Mouse (Mus musculus): ENCODE results near the gene Txndc2.

Gene Txndc2

DNA sequence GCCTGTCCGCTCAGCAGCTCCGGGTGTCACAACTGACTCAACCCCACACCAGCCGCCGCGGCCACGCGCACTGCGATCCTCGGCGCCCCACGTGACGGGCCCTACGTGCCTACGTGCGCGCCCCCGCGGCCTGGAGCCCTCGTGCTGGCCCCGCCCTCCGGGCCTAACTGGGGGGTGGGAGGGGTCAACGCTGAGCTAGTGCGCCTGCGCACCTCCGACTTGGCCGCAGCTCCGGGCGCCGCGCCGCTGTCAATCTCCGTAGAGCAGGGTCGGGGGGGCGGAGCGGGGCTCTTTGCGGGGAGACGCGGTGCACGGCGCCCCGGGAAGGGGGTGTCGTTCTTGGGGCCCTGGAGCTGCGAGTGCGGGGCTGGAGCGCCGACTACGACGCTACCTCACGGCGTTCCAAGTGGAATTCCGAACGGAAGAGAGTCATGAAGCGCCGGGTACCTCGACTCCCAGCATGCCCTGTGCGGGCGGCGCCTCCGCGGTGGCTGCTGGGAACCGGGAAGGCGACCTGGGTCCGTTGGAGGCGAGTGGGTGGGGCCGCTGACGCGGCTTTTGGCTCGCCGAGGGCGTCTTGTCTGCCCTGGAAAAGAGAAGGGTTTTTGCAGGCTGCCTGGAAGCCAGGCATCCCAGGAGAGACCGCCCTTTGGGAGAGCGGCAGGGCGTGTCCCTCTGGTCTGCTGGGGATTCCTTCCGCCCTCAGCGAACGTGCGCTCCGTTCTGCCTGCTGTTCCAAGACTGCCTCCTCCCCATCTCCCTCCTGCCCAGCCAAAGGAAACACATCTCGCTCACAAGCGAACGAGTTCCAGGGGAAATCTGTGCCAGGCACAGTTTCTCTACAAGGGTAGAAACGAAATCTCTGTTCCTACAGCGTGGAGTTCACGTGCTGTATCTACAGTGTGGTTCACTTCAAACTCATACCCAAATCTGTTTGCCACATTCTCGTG lies 28.2 kb downstream of the Txndc2 start, which contains the start of gene Vapa:
TSS of gene Vapa (minus strand) at position 93 of the 950 bp plus-strand sequence.
- in situ Hi-C loops (cut with MboI; ENCODE audit: low sequenced_read_pairs) = no loop called here

DNA sequence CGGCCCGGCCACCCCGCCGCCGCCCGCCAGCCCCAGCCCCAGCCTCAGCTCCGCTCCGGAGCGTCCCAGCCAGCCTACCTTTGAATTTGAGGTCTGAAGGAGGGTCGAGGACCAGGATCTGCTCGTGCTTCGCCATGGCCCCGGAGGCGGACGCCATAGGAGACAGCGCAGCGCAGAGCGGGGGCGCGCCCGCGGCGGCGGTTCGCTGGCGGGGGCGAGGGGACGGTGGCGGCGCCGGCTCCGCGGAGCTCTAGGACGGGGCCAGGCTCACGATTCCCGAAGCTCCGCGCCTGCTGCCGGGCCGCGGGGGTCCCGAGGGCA lies 28.9 kb downstream of the Txndc2 start:
- in situ Hi-C loops (cut with MboI; ENCODE audit: low sequenced_read_pairs) = no loop called here

DNA sequence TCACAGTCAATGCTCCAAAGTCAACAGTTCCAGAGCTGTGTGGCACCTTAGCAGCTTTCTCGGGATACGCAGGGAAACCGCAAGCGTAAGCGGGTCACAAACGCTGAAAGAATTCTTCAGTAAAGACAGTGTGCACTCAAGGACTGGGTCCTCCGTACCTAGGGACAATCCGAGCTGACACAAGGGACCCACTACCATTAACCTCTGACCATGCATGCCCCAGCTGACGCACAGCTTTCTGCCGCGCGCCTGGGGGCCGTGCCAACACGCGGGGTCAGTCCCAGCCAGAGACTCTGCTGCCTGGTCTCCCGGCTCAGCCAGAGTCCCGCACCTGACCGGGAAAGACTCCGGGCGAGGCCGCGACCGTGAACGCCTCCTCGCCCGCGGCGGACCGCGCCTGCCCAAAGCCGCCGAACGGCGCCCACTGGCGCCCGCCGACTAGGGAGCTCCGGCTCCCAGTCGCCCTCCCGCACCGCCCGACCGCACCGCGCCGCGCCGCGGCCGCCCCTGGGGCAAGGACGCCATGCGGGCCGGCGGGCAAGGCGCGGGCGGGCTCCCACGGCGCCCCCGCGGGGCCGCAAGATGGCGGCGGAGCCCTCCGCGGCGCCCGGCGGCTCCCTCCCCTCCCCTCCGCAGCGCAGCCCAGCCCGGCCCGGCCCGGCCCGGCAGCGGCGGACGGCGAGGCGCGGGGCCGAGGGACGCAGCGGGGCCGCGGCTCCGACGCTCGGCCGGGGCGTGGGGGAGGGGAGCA lies 29.4 kb downstream of the Txndc2 start:
- in situ Hi-C loops (cut with MboI; ENCODE audit: low sequenced_read_pairs) = no loop called here

DNA sequence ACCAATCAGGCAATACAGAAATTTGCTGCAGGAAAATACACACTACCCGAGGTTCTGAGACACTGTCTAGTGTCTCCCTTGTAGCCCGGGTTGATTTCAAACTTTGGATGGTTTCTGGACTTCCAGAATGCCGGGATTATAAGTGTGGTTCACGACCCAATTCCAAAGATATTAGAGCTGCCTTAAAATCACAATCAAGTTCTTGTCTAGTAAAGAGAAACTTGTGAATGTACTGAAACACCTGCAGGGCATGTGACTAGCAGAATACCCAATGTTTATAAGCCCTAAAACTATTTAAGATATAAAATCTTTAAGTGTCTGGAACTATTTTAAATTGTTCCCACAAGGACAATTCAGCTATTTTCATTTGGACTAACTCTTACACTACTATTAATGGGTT lies 30.2 kb downstream of the Txndc2 start:
- in situ Hi-C loops (cut with MboI; ENCODE audit: low sequenced_read_pairs) = no loop called here

DNA sequence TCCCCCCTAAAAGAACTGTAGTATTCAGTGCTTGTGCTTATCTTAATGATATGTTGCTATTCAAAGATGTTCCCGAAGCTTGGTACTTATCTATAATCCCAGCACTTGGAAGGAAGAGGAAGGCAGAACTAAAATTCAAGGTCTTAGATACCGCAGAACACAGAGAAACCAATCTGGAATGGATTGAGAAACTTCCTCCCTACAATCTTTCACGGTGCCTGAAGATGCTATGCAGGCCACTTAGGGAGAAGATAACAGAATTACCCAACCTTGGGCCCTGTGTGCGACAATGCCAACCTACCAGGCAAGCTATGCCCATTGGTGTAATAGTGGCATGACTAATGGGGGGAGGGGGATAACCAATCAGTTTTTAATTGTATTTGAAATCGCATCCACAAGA lies 33.2 kb downstream of the Txndc2 start:
- in situ Hi-C loops (cut with MboI; ENCODE audit: low sequenced_read_pairs) = no loop called here

DNA sequence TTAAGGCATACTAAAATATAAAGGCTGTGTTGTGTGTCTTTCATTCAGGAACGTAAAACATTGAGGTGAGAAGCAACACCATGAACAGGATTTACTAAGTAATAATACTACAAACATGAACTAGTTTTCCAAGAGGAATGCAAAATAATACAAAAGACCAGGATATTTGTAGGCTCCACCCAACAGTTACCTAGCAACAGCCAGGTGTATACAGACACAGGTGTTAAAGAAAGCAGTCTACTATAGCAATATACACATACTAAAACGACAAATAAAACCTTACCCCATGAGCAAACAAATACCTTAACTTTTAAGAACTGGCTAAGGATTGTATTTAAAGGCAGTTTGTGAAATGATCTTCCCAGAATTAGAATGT lies 33.7 kb downstream of the Txndc2 start:
- in situ Hi-C loops (cut with MboI; ENCODE audit: low sequenced_read_pairs) = no loop called here

DNA sequence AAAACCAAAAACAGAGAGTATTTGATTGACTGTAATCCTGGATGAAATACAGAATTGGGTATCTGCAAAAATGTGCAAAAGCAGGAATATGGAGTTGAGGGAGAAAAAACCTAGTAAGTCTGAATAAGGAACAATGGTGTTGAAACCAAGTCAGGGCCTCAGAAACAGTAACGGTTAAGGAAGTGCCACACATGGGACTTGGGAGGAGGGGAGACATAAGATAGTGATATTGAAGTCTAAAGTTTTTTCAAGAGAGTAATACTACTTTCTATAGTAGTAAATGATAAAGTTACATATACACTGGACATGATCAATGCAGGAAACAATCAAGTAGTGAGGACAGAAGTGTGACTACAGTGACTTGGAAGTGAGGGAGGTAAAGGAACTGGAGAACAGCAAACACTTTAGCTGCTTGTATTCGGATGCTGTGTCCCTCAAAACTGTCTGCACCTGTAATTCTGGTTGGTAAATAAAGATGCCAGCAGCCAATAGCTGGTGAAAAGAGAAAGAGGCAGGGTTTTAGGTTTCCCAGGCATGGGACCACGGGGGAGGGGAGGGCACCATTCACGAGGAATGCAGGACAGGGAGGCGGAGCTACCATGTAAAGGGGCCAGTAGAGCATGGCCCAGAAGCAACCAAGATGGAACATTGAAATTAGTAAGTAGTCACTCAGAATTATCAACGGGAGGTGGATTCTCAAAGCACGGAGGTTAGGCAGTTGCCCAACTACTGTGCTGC lies 34.2 kb downstream of the Txndc2 start:
- in situ Hi-C loops (cut with MboI; ENCODE audit: low sequenced_read_pairs) = no loop called here

DNA sequence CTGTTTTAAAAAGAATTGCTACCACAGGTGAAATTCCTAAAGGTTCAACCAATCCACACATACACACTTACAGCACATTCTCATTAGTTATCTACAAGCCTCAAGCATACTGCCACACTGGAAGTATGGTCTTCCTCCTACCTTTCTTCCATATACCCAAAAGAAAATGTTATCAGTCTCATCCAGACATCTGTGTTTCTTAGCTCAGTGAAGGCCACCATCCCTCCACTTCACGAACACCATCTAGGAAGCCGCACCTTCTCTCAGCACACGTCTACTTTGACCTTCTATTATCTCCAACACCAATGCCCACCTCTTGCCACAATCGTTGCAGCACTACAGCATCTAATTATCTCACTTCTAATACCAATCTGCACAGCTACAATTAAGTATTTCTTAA lies 36.0 kb downstream of the Txndc2 start:
- in situ Hi-C loops (cut with MboI; ENCODE audit: low sequenced_read_pairs) = no loop called here

DNA sequence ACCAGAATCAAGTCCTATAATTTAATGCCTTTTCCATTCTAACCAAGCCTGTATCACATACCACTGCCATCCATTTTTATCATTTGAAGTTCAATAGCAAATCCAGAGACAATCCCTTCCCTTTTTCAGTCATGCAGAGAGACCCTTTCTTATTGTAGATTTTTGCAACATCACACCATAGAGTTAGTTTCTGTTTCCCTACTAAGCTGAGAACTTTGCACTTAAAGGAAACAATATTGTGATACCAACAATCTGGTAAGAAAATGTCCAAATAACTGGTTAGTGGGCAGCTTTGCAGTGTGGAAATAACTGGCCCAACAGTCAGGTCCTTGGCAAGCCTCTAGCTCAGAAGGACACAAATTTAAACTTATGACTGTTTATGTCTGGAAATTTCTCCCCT lies 37.1 kb downstream of the Txndc2 start:
- in situ Hi-C loops (cut with MboI; ENCODE audit: low sequenced_read_pairs) = no loop called here

DNA sequence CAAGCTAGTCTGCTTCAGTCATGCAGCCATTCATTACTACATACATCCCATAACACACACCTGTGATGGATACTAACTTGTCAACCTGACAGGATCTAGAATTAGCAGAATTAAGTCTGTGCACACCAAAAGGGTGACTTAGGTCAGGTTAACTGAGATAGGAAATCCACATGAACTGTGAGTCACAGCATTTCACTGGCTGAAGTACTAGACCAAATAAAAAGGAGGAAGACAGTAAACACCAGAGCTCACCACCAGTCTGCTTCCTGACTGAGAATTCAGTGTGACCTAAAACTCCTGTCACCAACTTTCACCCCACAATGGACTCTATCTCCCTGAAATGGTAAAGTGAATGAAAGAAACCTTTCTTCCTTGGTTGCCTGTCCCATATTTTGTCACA lies 37.7 kb downstream of the Txndc2 start:
- in situ Hi-C loops (cut with MboI; ENCODE audit: low sequenced_read_pairs) = no loop called here

DNA sequence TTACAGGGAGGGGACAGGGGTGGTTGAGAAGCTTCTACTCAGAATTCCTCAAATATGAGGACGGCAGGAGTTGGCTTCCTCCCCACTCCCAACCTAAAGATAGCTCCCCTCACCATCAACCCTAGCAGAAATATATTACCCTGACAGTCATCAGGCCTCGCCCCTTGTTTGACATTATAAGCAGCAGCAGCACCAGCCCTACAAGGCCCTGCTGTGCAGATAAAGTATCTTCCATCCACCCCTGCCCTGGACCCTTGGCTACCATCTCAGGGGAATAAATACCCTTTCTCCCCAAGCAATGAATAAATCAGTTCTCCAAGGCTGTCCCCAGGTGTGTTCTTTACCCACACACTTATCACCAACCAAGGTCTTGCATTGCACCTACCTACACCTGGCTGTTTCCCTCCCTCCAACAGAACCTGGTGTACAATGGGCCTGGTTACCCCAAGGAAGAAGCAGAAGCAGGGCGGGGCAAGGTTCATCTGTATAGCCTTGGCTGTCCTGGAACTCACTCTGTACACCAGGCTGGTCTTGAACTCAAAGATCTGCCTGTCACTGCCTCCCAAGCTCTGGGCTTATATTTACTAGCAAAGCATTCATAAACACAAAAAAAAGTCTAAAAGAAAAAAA lies 44.0 kb downstream of the Txndc2 start:
- in situ Hi-C loops (cut with MboI; ENCODE audit: low sequenced_read_pairs) = no loop called here

DNA sequence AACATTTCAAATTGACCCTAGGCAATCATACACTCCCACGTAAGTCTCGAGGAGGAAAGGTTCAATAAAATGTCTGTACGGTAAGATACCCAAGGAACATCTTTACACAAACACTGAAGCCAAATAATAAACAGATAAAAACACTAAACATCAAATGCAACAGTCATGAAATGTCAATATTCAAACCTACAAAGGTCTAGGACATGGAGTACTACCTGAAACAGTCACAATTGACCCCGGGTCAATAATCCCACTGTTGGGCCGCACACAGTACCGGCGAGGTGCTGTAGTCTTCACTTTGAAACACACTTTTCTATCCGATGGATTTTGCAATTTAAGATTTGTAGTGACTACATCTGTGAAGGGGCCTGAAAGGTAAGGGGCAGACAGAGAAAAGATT lies 47.3 kb downstream of the Txndc2 start:
- in situ Hi-C loops (cut with MboI; ENCODE audit: low sequenced_read_pairs) = no loop called here

Measured in CH12F3 (cell line).